Mouse (Mus musculus) limb, embryonic 11.5 days (tissue): ENCODE data around the gene Trim14. TPM values are rescaled to one million over a fixed set of nuclear protein-coding genes. Genes with fewer than 3 reads are reported as not detected.
"Not testable (repeated sequence)": the region's sequence is repeated elsewhere in the genome, so short reads cannot be mapped to it uniquely, and the experiment has no call there.

Experiments
- ATAC-seq: fragments of 200-750 bp; cut with Nextera tagmentation; 2 replicates; pipeline ENCODE4 v1.8.0; 2017; ENCODE audit warnings: low read depth; ENCODE audit not compliant: insufficient number of reproducible peaks, low FRiP score, low TSS enrichment
- DNase-seq: peaks from one replicate; pipeline ENCODE4 v3.0.0-alpha.2; 2015; ENCODE audit warnings: low spot score
- H3K27ac ChIP-seq: fragments of 300-500 bp; sonication (generic); replicated peaks from 2 replicates; pipeline ENCODE4 v1.5.1; 2014; ENCODE audit warnings: low read depth, mild to moderate bottlenecking, low read length
- H3K27me3 ChIP-seq: fragments of 300-500 bp; sonication (generic); 2 replicates; pipeline ENCODE4 v1.6.1; 2014; ENCODE audit warnings: mild to moderate bottlenecking, low read length, mixed read lengths; ENCODE audit not compliant: control insufficient read depth, insufficient read depth
- H3K36me3 ChIP-seq: fragments of 300-500 bp; sonication (generic); 2 replicates; pipeline ENCODE4 v1.6.1; 2014; ENCODE audit warnings: mild to moderate bottlenecking, low read length, moderate library complexity, mixed read lengths; ENCODE audit not compliant: control insufficient read depth, insufficient read depth
- H3K4me1 ChIP-seq: fragments of 300-500 bp; sonication (generic); 2 replicates; pipeline ENCODE4 v1.6.1; 2014; ENCODE audit warnings: low read length, mixed read lengths; ENCODE audit not compliant: control insufficient read depth, insufficient read depth
- H3K4me2 ChIP-seq: fragments of 300-500 bp; sonication (generic); 2 replicates; pipeline ENCODE4 v1.6.1; 2014; ENCODE audit warnings: low read depth, mild to moderate bottlenecking, moderate library complexity; ENCODE audit not compliant: severe bottlenecking
- H3K4me3 ChIP-seq: fragments of 300-500 bp; sonication (generic); 2 replicates; pipeline ENCODE4 v1.5.1; 2014; ENCODE audit warnings: low read depth, low read length
- H3K9ac ChIP-seq: fragments of 300-500 bp; sonication (generic); 2 replicates; pipeline ENCODE4 v1.6.1; 2014; ENCODE audit warnings: mild to moderate bottlenecking, low read length
- H3K9me3 ChIP-seq: fragments of 300-500 bp; sonication (generic); 2 replicates; pipeline ENCODE4 v1.6.1; 2016; ENCODE audit warnings: low read length; ENCODE audit not compliant: control insufficient read depth
- WGBS: fragments of 180-500 bp; shearing (Covaris S2); extraction: QIAGEN DNeasy Blood & Tissue Kit; methylation state at CpG from one replicate; pipeline ENCODE4 v1.1.7; 2014; 5-methylcytosine and 5-hydroxymethylcytosine counted together
- polyA plus RNA-seq: library from polyadenylated mRNA; unstranded; fragments of >200 nt; fragmentation: Nextera tagmentation; extraction: Ambion mirVana; gene quantifications from 2 replicates; pipeline ENCODE4 v1.2.1, GENCODE M21; 2014

Gene Trim14
- 0.36 and 0.95 TPM in 2 replicates for polyA plus RNA-seq

GRCm38 (mm10) chr4:46535840-46536361, at the start of gene Trim14:
Gene Trim14 (minus strand): TSS chr4:46536141.
- WGBS, result under 1% methylated on average over 46 of the region's 46 CpGs
- H3K27ac ChIP-seq, result no peak within 1 kb of the TSS
- H3K4me2 ChIP-seq, result peak within 1 kb of the TSS; percentile 69
- H3K9me3 ChIP-seq, result no peaks in the 10 kb centered on the region
- H3K27me3 ChIP-seq, result peaks cover 40% of the 10 kb centered on the region
- ATAC-seq (peak; percentile 73), DNase-seq (peak; percentile 67)
- peak within 1 kb of the TSS; percentile 41 for H3K4me3 ChIP-seq
- peaks cover 2% of the 10 kb centered on the region; the same call in 1 of the 2 replicates for H3K4me1 ChIP-seq
- no peaks in the 10 kb centered on the region for H3K36me3 ChIP-seq
- peak within 1 kb of the TSS; percentile 50 for H3K9ac ChIP-seq

- H3K4me3 ChIP-seq, result no peak overlapping the region
- no peaks in the 10 kb centered on the region for H3K36me3 ChIP-seq
- no peak for ATAC-seq
- peaks cover 2% of the 10 kb centered on the region; the same call in 1 of the 2 replicates for H3K9me3 ChIP-seq
- H3K9ac ChIP-seq, result no peak overlapping the region
- no peak overlapping the region for H3K4me2 ChIP-seq
- H3K27me3 ChIP-seq, result no peaks in the 10 kb centered on the region
- no peaks in the 10 kb centered on the region for H3K4me1 ChIP-seq
- WGBS, result 82% methylated on average over 13 of the region's 13 CpGs
- no peak for DNase-seq
- H3K27ac ChIP-seq, result no peak overlapping the region
These were observed 49.3 kb upstream of the Trim14 start for GRCm38 (mm10) chr4:46585041-46585810.

GRCm38 (mm10) chr4:46584536-46584935, 48.6 kb upstream of the Trim14 start:
- H3K27ac ChIP-seq, DNase-seq, H3K9ac ChIP-seq, ATAC-seq, H3K36me3 ChIP-seq, H3K4me1 ChIP-seq, H3K4me2 ChIP-seq, H3K9me3 ChIP-seq, H3K4me3 ChIP-seq, H3K27me3 ChIP-seq: not testable (repeated sequence)
- 63% methylated on average over 3 of the region's 3 CpGs for WGBS

- not testable (repeated sequence) for H3K9me3 ChIP-seq, DNase-seq, H3K27ac ChIP-seq, ATAC-seq, H3K36me3 ChIP-seq, H3K27me3 ChIP-seq, H3K4me1 ChIP-seq, H3K4me2 ChIP-seq, H3K9ac ChIP-seq, H3K4me3 ChIP-seq
- 83% methylated on average over 2 of the region's 6 CpGs for WGBS
These were observed 48.1 kb upstream of the Trim14 start for GRCm38 (mm10) chr4:46584084-46584483.

GRCm38 (mm10) chr4:46582024-46582423, 46.1 kb upstream of the Trim14 start:
- ATAC-seq, DNase-seq, H3K27me3 ChIP-seq, H3K4me2 ChIP-seq, H3K9me3 ChIP-seq, H3K4me3 ChIP-seq, H3K36me3 ChIP-seq, H3K4me1 ChIP-seq, H3K27ac ChIP-seq, H3K9ac ChIP-seq: not testable (repeated sequence)
- 85% methylated on average over 9 of the region's 9 CpGs for WGBS

GRCm38 (mm10) chr4:46581577-46581976, 45.6 kb upstream of the Trim14 start:
- not testable (repeated sequence) for H3K4me3 ChIP-seq, H3K4me1 ChIP-seq, H3K36me3 ChIP-seq, H3K4me2 ChIP-seq, ATAC-seq, H3K27ac ChIP-seq, DNase-seq, H3K9me3 ChIP-seq, H3K9ac ChIP-seq, H3K27me3 ChIP-seq
- 95% methylated on average over 22 of the region's 22 CpGs for WGBS

- not testable (repeated sequence) for H3K4me3 ChIP-seq, H3K4me1 ChIP-seq, H3K9me3 ChIP-seq, H3K9ac ChIP-seq, H3K27me3 ChIP-seq, DNase-seq, H3K27ac ChIP-seq, H3K4me2 ChIP-seq, H3K36me3 ChIP-seq, ATAC-seq
- WGBS, result 93% methylated on average over 15 of the region's 15 CpGs
These were observed 44.9 kb upstream of the Trim14 start for GRCm38 (mm10) chr4:46580799-46581243.

- H3K9me3 ChIP-seq, H3K4me2 ChIP-seq, DNase-seq, H3K36me3 ChIP-seq, H3K27ac ChIP-seq, H3K4me1 ChIP-seq, H3K9ac ChIP-seq, ATAC-seq, H3K4me3 ChIP-seq, H3K27me3 ChIP-seq: not testable (repeated sequence)
- WGBS, result 93% methylated on average over 8 of the region's 8 CpGs
These were observed 42.9 kb upstream of the Trim14 start for GRCm38 (mm10) chr4:46578796-46579346.
